Mouse (Mus musculus) heart, postnatal 0 days (tissue): ENCODE measurements at regions not wholly inside any gene's neighbourhood (a gene's known extent, or its start where the extent isn't known, plus 50 kb on each side); places are given as distances from the start of the nearest gene placed in this dataset.

Experiments used
- CTCF ChIP-seq: IDR thresholded peaks from 2 replicates; pipeline ENCODE4 v1.5.1; 2016; ENCODE audit warnings: antibody characterized with exemption, control low read depth, low read depth
- EP300 ChIP-seq: IDR thresholded peaks from 2 replicates; pipeline ENCODE4 v1.6.1; 2016; ENCODE audit warnings: antibody characterized with exemption, low read depth

- TF ChIP-seq CTCF: no peak
- TF ChIP-seq EP300: no peak
Observed at GRCm38 (mm10) chr7:136267716-136268489, 551.7 kb upstream of the Mki67 start.
